Mouse (Mus musculus) forebrain, embryonic 13.5 days (tissue): ENCODE results near the gene Galnt6. TPM values are rescaled to one million over a fixed set of nuclear protein-coding genes. Genes with fewer than 3 reads are reported as not detected.

Experiments used
- ATAC-seq: fragments of 200-750 bp; cut with Nextera tagmentation; 2 replicates; pipeline ENCODE4 v1.8.0; 2017
- H3K27ac ChIP-seq: fragments of 300-500 bp; sonication (generic); 2 replicates; pipeline ENCODE4 v1.5.1; 2015; ENCODE audit warnings: inconsistent platforms, mild to moderate bottlenecking, moderate library complexity
- H3K27me3 ChIP-seq: fragments of 300-500 bp; sonication (generic); 2 replicates; pipeline ENCODE4 v1.6.1; 2015; ENCODE audit warnings: mild to moderate bottlenecking, inconsistent platforms
- H3K36me3 ChIP-seq: fragments of 300-500 bp; sonication (generic); 2 replicates; pipeline ENCODE4 v1.6.1; 2015; ENCODE audit warnings: mild to moderate bottlenecking, inconsistent platforms; ENCODE audit not compliant: poor library complexity, severe bottlenecking
- H3K4me1 ChIP-seq: fragments of 300-500 bp; sonication (generic); 2 replicates; pipeline ENCODE4 v1.6.1; 2015; ENCODE audit warnings: inconsistent platforms
- H3K4me2 ChIP-seq: fragments of 300-500 bp; sonication (generic); 2 replicates; pipeline ENCODE4 v1.6.1; 2015; ENCODE audit warnings: inconsistent platforms, mild to moderate bottlenecking, moderate library complexity
- H3K4me3 ChIP-seq: fragments of 300-500 bp; sonication (generic); 2 replicates; pipeline ENCODE4 v1.5.1; 2015; ENCODE audit warnings: mild to moderate bottlenecking, inconsistent platforms
- H3K9ac ChIP-seq: fragments of 300-500 bp; sonication (generic); 2 replicates; pipeline ENCODE4 v1.6.1; 2015; ENCODE audit warnings: mild to moderate bottlenecking, inconsistent platforms
- H3K9me3 ChIP-seq: fragments of 300-500 bp; sonication (generic); replicated peaks from 2 replicates; pipeline ENCODE4 v1.6.1; 2016; ENCODE audit warnings: inconsistent platforms
- WGBS: fragments of 180-500 bp; shearing (Covaris S2); methylation state at CpG from one replicate; pipeline ENCODE4 v1.1.7; 2015; 5-methylcytosine and 5-hydroxymethylcytosine counted together
- polyA plus RNA-seq: library from polyadenylated mRNA; unstranded; fragments of >200 nt; fragmentation: Nextera tagmentation; extraction: Ambion mirVana; gene quantifications from 2 replicates; pipeline ENCODE4 v1.2.1, GENCODE M21; 2015

The Galnt6 gene
- polyA plus RNA-seq, 1 experiment from 2014 or later, result 0.06 TPM

GRCm38 (mm10) chr15:100714470-100714869 is 14.7 kb downstream of the Galnt6 start:
- Histone ChIP-seq H3K36me3 (no peaks in the 10 kb centered on the region), H3K9me3 (0 out of 2 replicates have a peak, but pooled peaks cover 5% of the 10 kb centered on the region), H3K9ac (no peak overlapping the region), H3K4me3 (no peak overlapping the region), H3K4me1 (0 out of 2 replicates have a peak, but pooled peaks cover 3% of the 10 kb centered on the region), H3K27ac (no peak overlapping the region), H3K4me2 (no peak overlapping the region), H3K27me3 (no peaks in the 10 kb centered on the region)
- WGBS, result 92% methylated on average over 8 of the region's 8 CpGs
- no peak for ATAC-seq

DNA sequence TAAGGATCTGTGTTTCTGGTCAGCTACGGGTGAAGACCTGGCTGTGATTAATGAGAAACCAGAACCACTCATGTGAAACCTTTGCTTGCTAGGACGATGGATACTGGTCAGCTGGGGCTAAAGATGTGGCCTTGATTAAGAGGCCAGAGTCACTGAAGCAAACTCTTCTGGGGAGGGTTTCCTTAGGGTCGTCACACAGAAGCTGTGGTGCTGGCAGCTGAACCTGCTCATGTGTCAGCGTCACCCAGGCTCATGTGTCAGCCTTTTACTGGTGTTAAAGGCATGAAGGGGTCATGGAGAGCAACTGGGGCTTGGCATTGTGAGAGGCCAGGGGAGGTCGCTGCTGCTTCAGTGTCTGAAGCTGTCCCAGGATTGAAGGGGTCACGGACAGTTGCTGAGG is 18.3 kb downstream of the Galnt6 start:
- WGBS, result 78% methylated on average over 6 of the region's 6 CpGs
- Histone ChIP-seq H3K4me2 (no peak overlapping the region), H3K27me3 (no peaks in the 10 kb centered on the region), H3K4me3 (no peak overlapping the region), H3K4me1 (0 out of 2 replicates have a peak, but pooled peaks cover 2% of the 10 kb centered on the region), H3K9ac (no peak overlapping the region), H3K27ac (no peak overlapping the region), H3K9me3 (no peaks in the 10 kb centered on the region), H3K36me3 (no peaks in the 10 kb centered on the region)
- no peak for ATAC-seq

- Histone ChIP-seq H3K4me2 (no peak overlapping the region), H3K4me3 (no peak overlapping the region), H3K27me3 (peaks cover 8% of the 10 kb centered on the region), H3K36me3 (no peaks in the 10 kb centered on the region), H3K27ac (no peak overlapping the region), H3K9me3 (no peaks in the 10 kb centered on the region), H3K4me1 (peaks cover 8% of the 10 kb centered on the region; the same call in 1 of the 2 replicates), H3K9ac (no peak overlapping the region)
- 86% methylated on average over 8 of the region's 8 CpGs for WGBS
- ATAC-seq, result no peak
These were observed 20.6 kb downstream of the Galnt6 start for GRCm38 (mm10) chr15:100708433-100709078.

DNA sequence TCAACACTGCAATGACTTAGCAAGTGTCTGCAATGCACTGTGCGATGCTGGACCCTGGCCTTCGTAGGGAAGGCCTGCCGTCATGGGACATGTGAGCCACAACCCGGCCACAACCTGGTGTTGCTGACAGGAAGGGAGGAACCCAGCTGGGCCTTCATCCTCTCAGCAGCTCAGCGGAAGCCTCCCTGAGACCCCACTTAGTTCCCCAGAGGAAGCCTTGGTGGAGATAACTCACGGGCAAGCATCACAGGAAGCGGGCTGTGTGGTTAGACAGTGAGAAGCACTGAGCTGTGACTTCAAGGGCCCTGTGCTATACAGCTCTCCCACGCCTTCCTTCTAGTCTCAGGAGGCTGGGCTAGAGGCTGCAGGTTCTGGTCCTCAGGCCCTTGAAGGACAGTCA is 22.9 kb downstream of the Galnt6 start:
- H3K27ac ChIP-seq, result no peak overlapping the region
- H3K9ac ChIP-seq, result no peak overlapping the region
- H3K4me1 ChIP-seq, result peaks cover 8% of the 10 kb centered on the region; the same call in 1 of the 2 replicates
- peaks cover 13% of the 10 kb centered on the region for H3K27me3 ChIP-seq
- no peak overlapping the region for H3K4me2 ChIP-seq
- H3K9me3 ChIP-seq, result no peaks in the 10 kb centered on the region
- no peak overlapping the region for H3K4me3 ChIP-seq
- no peaks in the 10 kb centered on the region for H3K36me3 ChIP-seq
- 75% methylated on average over 8 of the region's 8 CpGs for WGBS
- no peak for ATAC-seq

GRCm38 (mm10) chr15:100705376-100705775 is 23.8 kb downstream of the Galnt6 start:
- no peaks in the 10 kb centered on the region for H3K36me3 ChIP-seq
- no peaks in the 10 kb centered on the region for H3K9me3 ChIP-seq
- H3K4me2 ChIP-seq, result no peak overlapping the region
- 94% methylated on average over 1 of the region's 1 CpGs for WGBS
- H3K27ac ChIP-seq, result no peak overlapping the region
- no peak for ATAC-seq
- H3K9ac ChIP-seq, result no peak overlapping the region
- H3K4me3 ChIP-seq, result no peak overlapping the region
- H3K4me1 ChIP-seq, result peaks cover 8% of the 10 kb centered on the region; the same call in 1 of the 2 replicates
- peaks cover 13% of the 10 kb centered on the region for H3K27me3 ChIP-seq

GRCm38 (mm10) chr15:100703913-100704312 is 25.3 kb downstream of the Galnt6 start:
- no peak for ATAC-seq
- Histone ChIP-seq H3K4me3 (peak overlapping the region; percentile 17; the same call in 1 of the 2 replicates), H3K27ac (no peak overlapping the region), H3K9me3 (no peaks in the 10 kb centered on the region), H3K27me3 (peaks cover 13% of the 10 kb centered on the region), H3K4me2 (peak overlapping the region; percentile 33), H3K4me1 (peaks cover 8% of the 10 kb centered on the region; the same call in 1 of the 2 replicates), H3K36me3 (no peaks in the 10 kb centered on the region), H3K9ac (peak overlapping the region; percentile 12; the same call in 1 of the 2 replicates)
- WGBS, result 7% methylated on average over 17 of the region's 17 CpGs

GRCm38 (mm10) chr15:100701856-100702255 is 27.3 kb downstream of the Galnt6 start:
- H3K9me3 ChIP-seq, result no peaks in the 10 kb centered on the region
- no peak overlapping the region for H3K27ac ChIP-seq
- no peak overlapping the region for H3K9ac ChIP-seq
- peaks cover 8% of the 10 kb centered on the region; the same call in 1 of the 2 replicates for H3K4me1 ChIP-seq
- H3K4me2 ChIP-seq, result no peak overlapping the region
- no peak for ATAC-seq
- H3K27me3 ChIP-seq, result peaks cover 13% of the 10 kb centered on the region
- no peak overlapping the region for H3K4me3 ChIP-seq
- WGBS, result 79% methylated on average over 6 of the region's 6 CpGs
- no peaks in the 10 kb centered on the region for H3K36me3 ChIP-seq

GRCm38 (mm10) chr15:100701108-100701507 is 28.1 kb downstream of the Galnt6 start:
- Histone ChIP-seq H3K4me1 (peaks cover 8% of the 10 kb centered on the region; the same call in 1 of the 2 replicates), H3K9ac (no peak overlapping the region), H3K4me2 (no peak overlapping the region), H3K36me3 (no peaks in the 10 kb centered on the region), H3K27ac (no peak overlapping the region), H3K27me3 (peaks cover 13% of the 10 kb centered on the region), H3K9me3 (no peaks in the 10 kb centered on the region), H3K4me3 (no peak overlapping the region)
- ATAC-seq, result no peak
- 71% methylated on average over 10 of the region's 10 CpGs for WGBS

GRCm38 (mm10) chr15:100700424-100700823 is 28.8 kb downstream of the Galnt6 start:
- Histone ChIP-seq H3K36me3 (no peaks in the 10 kb centered on the region), H3K4me3 (no peak overlapping the region), H3K4me1 (peaks cover 8% of the 10 kb centered on the region; the same call in 1 of the 2 replicates), H3K9me3 (no peaks in the 10 kb centered on the region), H3K27ac (no peak overlapping the region), H3K27me3 (peaks cover 13% of the 10 kb centered on the region), H3K4me2 (no peak overlapping the region), H3K9ac (no peak overlapping the region)
- 79% methylated on average over 5 of the region's 5 CpGs for WGBS
- no peak for ATAC-seq

DNA sequence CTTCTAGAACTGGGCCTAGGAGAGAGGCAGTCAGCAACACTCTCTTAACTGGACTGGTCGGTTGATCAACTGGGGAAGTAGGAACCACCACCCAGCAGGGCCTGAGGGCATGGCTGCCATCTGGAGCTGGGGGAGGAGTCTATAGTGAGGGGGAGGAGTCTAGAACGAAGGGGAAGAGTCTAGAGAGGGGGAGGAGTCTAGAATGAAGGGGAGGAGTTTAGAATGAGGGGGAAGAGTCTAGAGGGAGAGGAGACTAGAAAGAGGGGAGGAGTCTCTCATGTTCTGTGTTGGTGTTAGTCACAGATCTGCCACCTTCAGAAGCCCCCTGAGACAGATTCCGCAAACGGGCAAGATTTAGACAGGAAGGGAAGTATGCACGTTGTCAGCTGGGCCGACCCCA is 29.8 kb downstream of the Galnt6 start:
- Histone ChIP-seq H3K9ac (no peak overlapping the region), H3K27ac (no peak overlapping the region), H3K36me3 (no peaks in the 10 kb centered on the region), H3K9me3 (no peaks in the 10 kb centered on the region), H3K27me3 (peaks cover 13% of the 10 kb centered on the region), H3K4me1 (peaks cover 8% of the 10 kb centered on the region; the same call in 1 of the 2 replicates), H3K4me2 (no peak overlapping the region), H3K4me3 (no peak overlapping the region)
- no peak for ATAC-seq
- WGBS, result 70% methylated on average over 6 of the region's 6 CpGs

GRCm38 (mm10) chr15:100698078-100698477 is 31.1 kb downstream of the Galnt6 start:
- H3K4me1 ChIP-seq, result no peaks in the 10 kb centered on the region
- 89% methylated on average over 10 of the region's 10 CpGs for WGBS
- peaks cover 2% of the 10 kb centered on the region; the same call in 1 of the 2 replicates for H3K27me3 ChIP-seq
- H3K4me2 ChIP-seq, result no peak overlapping the region
- H3K27ac ChIP-seq, result no peak overlapping the region
- H3K4me3 ChIP-seq, result no peak overlapping the region
- no peaks in the 10 kb centered on the region for H3K36me3 ChIP-seq
- no peaks in the 10 kb centered on the region for H3K9me3 ChIP-seq
- no peak overlapping the region for H3K9ac ChIP-seq
- no peak for ATAC-seq

DNA sequence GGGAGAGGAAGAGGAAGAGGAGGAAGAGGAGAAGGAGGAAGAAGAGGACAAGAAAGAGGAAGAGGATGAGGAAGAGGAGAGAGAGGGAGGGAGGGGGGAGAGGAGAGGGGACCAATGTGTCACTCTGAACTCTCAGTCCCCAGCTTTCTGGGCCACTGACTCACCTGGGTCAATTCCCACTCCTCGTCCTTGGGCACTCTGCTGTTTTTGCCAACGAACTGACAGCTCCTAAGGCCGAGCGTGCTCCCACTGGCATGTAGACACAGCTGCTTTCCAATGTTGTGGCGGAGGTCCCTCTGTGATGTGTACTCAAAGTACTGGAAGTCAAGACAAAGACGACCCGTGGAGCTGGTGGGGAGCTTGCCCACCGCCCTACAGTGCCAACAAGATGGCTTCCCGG is 34.8 kb downstream of the Galnt6 start:
- H3K27me3 ChIP-seq, result no peaks in the 10 kb centered on the region
- H3K9ac ChIP-seq, result no peak overlapping the region
- H3K27ac ChIP-seq, result no peak overlapping the region
- no peak overlapping the region for H3K4me2 ChIP-seq
- ATAC-seq, result no peak
- 84% methylated on average over 9 of the region's 9 CpGs for WGBS
- no peaks in the 10 kb centered on the region for H3K36me3 ChIP-seq
- H3K4me1 ChIP-seq, result no peaks in the 10 kb centered on the region
- no peak overlapping the region for H3K4me3 ChIP-seq
- H3K9me3 ChIP-seq, result peaks cover 9% of the 10 kb centered on the region

DNA sequence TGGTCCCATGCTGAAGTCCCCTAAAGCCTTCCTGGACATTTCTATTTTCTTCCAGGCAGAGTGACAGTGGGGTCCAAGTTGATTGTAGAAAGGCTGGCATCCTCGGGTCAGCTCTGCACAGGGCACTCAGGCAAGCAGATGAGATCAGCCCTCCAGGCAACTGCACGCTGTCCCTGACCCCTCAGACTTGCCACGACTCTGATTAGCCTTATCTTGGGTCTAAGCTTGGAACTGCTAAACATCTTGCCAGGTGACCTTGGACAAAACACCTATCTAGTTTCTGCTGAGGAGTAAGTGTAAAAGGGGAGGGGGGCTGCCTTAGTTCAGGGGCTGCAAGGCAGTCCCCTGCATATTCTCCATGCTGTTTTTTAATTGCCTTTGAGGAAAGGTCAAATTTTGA is 37.2 kb downstream of the Galnt6 start:
- Histone ChIP-seq H3K27me3 (no peaks in the 10 kb centered on the region), H3K9me3 (peaks cover 9% of the 10 kb centered on the region), H3K36me3 (no peaks in the 10 kb centered on the region), H3K9ac (no peak overlapping the region), H3K4me3 (no peak overlapping the region), H3K4me1 (no peaks in the 10 kb centered on the region), H3K27ac (no peak overlapping the region), H3K4me2 (no peak overlapping the region)
- no peak for ATAC-seq
- WGBS, result 78% methylated on average over 3 of the region's 3 CpGs
